Mouse (Mus musculus): Measurements from ENCODE around the gene Rere. TPM values are rescaled to one million over a fixed set of nuclear protein-coding genes. Genes with fewer than 3 reads are reported as not detected.

Gene Rere
- total RNA-seq, 1 experiment from 2014 or later = 177 TPM

DNA sequence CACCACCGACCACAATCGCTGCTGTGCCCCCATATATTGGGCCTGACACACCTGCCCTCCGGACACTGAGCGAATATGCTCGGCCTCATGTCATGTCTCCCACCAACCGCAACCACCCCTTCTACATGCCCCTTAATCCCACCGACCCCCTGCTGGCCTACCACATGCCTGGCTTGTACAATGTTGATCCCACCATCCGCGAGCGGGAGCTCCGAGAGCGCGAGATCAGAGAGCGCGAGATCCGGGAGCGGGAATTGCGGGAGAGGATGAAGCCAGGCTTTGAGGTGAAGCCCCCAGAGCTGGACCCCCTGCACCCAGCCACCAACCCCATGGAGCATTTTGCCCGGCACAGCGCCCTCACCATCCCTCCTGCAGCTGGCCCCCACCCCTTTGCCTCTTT lies 335.4 kb downstream of the Rere start:
- no peak for DNase-seq

DNA sequence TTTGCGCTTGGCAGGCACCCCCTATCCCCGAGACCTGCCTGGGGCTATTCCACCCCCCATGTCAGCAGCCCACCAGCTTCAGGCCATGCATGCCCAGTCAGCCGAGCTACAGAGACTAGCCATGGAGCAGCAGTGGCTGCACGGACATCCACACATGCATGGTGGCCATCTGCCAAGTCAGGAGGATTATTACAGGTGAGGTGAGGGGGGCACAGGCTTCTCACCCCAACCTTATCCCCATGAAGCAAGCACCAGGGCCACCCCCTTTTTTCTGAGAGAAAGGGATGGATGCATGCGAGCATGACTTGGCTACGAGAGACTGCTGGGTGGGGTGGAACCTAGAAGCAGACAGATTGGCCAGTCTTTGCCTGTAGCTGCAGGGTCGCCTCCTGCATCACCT lies 337.6 kb downstream of the Rere start:
- DNase-seq = no peak

DNA sequence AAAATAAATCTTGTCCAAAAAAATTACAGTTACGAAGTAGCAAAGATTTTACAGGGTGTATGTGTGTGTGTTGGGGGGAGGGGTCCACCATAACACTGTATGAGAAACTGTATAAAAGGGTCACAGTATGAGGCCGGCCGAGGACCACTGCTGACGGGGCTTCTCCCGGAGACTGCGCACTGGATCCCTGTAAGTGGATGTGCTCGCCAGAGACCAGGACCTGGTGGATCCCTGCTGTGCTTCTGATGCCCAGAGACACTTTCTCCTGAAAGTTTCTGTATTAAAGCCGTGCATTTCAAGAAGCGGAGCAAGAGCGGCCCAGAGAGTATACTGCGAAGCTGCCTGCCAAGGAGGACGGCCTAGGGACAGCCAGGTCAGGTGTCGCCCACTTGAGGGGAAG lies 341.2 kb downstream of the Rere start:
- DNase-seq = no peak

DNA sequence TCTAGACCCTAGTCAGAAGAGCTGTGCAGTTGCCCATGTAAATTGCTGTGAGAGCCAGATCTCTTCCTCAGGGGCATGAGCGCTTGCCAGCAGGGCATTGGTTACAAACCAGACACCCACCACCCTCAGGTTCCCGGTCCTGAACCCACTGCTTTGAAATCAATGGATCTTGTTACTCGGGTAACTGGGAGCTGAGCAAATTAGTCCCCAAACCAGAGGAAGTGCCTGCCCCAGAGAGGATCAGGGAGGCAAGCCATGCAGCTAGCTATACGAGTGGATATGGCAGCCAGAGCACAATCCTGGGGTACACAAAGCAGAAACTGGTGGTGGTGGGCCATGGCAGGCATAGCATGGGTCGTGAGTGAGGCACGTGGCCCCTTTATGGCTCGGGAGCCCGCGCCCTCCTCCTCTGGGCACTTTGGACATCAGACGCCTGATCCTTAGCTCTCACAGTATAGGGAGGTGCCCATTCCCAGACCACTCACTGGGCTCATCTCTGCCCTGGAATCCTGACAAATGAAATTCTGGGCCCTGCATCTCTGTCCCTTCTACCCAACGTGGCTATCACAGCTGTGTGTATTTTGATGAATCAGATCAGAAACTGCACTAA lies 342.9 kb downstream of the Rere start:
- no peak for DNase-seq

DNA sequence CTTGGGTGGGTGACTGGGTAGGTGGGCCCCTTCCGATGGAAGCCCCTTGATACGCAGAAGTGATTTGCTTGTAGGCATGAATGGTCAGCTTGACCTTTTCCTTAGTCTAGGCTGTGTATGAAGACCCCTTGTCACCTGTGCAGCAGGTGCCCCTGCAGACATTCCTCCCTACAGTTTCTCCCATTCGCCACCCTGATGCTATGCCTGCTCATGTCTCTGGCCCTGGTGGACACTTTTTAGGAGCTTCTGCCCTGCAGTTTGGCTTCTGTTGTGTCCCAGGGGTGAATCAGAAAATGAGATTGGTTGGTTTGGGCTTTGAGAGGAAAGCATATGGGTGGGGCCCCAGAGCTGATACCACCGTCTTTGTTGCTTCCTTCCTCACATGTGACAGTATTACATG lies 343.5 kb downstream of the Rere start:
- no peak for DNase-seq

DNA sequence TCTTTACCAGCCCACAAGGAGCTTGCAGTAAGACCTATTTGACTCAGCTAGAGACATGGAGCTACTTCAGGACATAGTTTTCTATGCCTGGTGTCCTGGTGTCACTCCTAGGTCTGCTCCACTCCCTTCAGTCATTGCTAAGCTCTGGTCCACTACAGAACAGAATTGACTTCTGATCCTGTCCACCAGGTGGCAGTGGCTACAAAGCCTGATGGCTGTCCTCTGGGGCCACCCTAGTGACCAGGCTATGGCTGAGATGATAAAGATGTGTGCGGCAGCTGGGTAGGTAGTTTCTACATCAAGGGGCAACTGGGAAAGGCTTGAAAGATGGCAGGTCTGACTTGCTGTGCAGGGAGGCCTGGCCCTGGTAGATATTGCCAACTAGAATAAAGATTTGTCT lies 344.0 kb downstream of the Rere start:
- peak; percentile 69 for DNase-seq

DNA sequence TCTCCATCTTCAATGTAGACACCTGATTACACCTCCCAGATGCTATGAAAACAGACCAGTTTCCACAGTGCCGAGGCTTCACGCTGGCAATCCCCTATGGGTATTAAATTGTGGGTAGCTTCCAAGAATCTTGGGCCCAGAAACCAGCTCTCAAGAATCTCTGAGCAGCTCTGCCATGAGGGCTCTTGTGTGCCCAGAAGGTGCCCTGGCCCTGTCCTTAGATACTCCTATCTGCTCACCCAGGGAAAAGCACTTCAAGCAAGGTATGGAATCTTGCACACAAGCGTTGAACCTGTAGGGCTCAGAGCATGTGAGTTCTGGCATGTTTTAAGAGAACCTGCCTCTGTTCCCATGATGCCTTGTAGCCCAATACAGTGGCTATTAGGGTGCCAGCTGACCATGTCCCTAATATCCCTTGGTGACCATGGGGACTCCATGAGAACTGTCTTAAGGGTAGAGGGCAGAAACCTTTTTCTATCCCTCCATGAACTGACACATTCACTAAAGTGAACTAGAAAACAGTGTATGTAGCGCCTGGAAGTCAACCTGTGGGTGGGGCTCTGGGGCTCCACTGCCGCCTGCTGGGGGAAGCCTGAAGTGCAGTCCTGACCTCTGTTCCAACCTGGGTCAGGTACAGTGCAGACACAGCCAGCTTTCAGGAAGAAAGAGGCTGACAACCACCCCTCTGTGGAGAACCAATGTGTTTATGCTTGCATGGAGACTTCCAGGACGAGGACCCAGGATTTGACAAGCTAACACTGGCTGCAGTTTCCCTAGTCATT lies 344.7 kb downstream of the Rere start:
- DNase-seq = peak; percentile 71

DNA sequence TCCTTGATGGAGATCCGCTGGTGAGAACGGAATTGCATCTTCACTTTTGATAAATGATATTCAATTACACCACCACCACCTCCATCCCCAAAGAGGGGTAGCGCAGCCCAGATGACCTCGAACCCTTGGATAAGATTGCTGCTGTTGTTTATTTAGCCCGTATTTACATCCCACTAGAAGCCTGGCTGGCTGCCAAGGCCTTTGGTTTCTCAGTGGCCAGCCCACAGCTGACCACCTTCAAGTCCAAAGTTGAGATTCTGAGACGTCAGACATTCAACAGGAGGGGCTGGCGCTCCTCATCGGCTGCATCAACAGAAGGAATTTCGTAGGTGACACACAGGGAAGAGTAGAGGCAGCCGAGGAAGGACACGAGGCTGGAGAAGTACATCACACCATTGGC lies 347.8 kb downstream of the Rere start:
- DNase-seq = no peak

DNA sequence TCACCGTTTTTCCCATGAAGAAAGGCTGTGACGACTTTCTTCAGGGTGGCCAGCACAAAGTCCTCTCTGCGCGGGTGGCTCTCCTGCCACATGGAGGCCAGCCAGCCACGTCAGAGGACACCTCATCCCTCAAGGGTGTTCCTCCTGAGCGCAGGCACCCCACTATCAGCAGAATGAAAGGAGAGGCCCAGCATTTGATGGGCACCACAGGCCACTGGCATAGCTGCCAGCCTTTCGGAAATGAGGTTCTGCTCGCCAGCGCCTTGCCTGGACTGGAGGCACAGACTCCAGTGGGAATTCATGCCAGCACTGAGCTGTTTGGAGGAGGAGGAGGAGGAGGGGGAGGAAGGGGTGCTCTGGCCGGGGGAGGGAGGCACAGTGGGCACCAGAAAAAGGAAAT lies 354.1 kb downstream of the Rere start:
- no peak for DNase-seq

DNA sequence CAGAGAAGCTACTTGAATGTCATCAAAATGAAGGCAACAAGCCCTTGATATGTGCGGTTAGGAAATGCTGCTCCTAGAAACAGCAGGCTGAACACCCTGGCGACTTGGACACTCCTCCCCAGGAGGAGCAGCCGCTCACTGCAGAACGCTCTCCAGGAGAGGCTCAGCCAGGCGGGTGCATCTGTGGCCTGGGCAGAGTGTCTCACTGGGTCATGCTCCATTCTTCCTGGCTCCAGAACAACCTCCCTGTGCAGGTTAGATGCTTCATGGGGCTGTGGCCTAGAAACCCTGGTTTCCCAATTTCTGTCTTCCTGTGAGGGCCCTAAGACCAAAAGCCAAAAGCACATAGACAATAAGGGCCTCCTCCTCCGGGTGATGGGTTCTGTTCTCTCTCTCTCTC lies 355.2 kb downstream of the Rere start:
- DNase-seq = no peak

DNA sequence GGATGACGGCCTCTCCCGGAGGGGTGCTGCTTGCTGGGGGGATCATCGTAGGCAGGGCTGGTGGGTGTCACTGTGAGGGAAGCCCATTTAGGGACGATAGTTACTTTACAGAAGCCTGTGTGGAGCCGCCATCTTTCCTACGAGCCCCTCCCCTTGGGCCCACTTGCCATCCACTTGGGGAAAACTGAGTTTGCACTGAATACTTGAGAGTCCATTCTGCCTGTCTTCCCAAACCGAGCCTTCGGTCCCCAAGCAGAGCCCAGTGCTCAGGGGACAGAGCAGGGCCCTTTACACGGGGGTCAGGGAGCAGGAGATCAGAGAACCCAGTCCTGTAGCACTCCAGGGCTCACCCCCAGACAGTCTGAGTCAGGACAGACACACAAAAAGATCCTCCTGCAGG lies 362.9 kb downstream of the Rere start:
- DNase-seq = no peak

DNA sequence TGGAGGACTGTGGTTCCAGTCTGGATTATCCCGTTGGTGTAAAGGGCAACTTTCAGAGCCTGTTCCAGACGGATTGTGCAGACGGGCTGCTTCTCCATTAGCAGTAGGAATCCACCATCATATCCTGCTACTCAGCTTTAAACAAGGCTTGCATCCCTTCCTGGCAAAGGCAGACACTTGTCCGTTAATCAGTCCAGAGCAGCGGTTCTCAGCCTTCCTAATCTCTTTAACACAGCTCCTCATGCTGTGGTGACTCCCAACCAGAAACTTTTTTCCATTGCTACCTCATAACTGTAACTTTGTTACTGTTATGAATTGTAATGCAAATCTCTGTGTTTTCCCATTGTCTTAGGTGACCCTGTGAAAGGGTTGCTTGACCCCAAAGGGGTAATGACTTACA lies 367.9 kb downstream of the Rere start:
- no peak for DNase-seq

DNA sequence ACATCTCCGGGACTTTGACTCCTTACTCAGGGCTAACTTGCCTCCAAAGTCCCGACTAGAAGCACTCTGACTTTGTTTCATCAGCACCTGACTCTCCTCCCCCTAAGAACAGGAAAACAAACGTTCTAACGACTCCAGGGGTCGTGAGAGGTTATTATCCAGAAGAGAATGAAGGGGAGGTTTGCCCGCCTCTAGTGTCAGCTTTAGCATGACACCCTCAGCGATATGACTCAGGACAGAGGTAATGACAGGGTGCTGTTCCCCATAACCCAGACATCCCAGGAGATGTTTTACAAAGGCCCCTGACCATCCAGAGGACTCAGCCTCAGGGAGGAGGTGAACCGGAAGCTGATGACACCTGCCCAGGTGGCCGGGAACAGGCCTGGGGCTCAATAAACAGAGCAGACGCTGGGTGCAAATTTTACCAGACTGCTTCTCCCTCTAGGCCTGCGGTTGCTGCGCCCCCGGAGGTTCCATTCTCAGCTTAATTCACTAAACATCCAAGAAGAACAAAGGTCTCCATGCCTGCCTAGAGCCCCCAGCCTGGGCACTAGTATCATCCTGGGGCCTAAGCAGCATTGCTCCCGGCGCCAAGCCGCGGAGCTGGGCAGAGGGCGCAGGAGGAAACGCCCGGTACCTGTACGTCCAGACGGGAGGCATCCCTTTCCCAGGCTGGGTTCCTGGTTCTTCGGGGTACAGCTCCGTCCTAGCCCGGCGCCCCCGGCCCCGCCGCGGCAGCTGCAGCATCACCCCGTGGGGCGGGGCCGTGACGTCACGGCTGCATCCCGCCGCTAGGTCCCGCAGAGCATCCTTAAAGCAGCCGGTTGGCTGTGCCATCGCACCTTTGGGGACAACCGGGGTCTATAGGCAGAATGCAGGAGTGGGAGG lies 370.2 kb downstream of the Rere start, which contains the start of gene Slc45a1:
Gene Slc45a1 (minus strand): TSS at position 785 of the 888 bp plus-strand sequence.
- no peak for DNase-seq

DNA sequence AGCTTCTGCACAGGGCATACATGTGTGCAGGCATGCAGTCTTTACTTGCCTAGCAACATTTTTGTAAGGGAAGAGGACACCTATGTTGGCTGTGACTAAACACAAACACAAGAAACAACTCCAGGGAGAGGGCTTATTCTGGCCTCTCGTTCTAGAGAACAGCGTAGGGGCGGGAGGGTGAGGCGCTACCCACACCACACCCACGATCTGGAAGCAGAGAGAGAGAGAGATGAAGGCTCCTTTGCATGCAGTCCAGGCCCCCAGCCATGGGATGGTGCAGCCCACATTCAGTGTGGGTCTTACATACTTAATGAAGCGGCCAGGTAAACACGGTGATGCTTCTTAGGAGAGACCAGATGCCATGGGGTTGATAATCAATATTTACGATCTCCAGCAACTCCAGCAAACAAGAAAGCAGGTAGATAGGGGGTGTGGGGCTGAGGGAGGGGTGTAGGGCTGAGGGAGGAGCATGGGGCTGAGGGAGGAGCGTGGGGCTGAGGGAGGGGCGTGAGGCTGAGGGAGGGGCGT lies 371.7 kb downstream of the Rere start:
- no peak for DNase-seq

DNA sequence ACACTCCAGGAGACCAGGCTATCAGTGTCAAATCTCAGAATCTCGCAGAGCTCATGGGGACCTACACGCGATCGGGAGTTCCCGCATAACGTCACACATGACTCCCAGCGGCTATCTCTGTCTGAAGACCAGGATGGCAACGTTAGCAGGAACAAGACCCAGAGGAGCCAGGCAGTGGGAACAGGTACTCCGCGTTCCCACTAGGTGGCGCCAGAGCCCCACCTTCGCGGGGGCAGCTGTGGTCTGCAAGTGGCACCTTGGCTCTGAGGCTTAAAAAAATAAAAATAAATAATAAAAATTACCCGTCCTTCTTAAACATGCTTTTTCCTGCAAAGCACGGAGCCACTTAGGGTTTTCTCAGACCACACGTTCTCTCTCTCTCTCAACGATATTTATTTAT lies 374.5 kb downstream of the Rere start:
- peak; percentile 89 for DNase-seq

DNA sequence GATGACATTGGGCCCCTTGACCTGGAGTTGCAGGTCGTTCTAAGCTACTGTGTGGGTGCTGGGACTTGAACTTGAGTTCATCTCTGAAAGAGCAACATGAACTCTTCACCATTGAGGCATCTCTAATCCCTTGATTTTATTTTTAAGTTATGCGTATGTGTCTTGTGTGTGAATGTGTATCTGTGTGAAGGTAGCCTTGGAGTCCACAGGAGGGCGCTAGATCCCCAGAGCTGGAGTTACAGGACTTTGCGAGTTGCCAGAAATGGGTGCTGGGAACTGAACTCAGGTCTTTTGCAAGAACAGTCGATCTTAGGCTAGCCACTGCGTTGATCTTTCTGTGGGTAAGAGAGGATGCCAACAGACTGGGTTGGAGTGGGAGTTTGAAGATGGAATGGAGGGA lies 375.1 kb downstream of the Rere start:
- peak; percentile 18 for DNase-seq

DNA sequence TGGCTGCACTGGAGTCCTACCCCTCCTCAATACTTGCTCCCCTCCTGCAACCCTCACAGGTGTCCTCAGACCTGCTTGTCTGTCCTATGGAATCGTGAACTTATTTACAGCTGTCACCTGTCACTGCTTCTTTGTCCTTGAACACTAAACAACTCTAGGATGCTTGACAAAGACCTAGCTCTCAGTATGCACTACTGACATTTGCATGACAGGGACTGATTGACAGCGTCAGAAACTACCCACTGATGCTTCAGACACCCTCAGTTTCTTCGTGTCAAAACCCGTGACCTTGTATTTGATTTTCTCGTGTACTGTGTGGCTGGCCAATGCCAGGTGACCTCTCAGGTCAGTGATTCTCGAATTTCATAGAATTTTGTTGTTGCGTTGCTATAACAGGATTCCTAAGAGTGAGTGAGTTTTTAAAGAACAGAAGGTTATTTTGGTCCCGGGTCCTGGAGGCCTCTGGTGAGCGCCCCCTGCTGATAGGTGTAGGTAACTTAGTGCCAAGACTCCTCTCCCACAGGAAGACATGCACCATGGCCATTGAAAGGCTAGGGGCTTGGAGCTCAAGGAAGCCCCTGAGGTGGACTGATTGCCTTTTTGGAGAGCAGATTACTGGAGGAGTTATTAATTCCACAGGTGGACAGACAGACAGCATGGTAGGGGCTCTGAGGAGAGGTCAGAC lies 378.6 kb downstream of the Rere start:
- peak; percentile 34 for DNase-seq

DNA sequence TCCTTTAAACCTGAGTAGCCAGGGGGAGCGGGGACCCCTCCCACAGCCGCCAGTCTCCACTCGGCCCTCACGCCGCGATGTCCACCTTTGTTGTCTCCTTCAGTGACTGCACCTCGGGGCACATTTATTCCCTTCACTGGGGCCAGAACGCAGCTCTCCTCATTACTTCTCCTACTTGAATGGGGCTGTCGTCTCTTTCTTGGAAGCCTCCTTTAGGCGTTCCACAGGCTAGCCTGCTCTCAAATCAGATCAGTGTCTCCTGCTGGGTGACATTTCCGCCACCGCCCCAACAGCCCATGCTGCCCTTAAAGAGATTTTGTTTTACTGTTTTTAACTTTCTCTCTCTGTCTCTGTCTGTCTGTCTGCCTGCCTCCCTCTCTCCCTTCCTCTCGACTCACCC lies 380.4 kb downstream of the Rere start:
- no peak for DNase-seq

DNA sequence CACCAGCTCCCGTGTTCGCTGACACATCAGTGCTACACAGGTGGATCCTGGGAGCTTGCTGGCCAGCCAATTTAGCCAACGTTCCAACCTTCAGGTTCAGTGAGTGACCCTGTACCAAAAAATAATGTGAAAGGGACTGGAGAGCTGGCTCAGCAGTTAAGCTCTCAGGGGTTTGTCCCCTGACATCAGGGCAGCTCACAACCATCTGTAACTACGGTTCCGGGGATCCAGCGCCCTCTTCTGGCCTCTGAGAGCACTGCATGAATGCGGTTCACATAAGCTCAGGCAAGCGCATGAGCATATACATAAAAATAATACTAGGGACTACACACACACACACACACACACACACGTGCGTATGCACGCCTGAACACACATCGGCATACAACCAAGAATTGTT lies 381.7 kb downstream of the Rere start:
- peak; percentile 35 for DNase-seq

DNA sequence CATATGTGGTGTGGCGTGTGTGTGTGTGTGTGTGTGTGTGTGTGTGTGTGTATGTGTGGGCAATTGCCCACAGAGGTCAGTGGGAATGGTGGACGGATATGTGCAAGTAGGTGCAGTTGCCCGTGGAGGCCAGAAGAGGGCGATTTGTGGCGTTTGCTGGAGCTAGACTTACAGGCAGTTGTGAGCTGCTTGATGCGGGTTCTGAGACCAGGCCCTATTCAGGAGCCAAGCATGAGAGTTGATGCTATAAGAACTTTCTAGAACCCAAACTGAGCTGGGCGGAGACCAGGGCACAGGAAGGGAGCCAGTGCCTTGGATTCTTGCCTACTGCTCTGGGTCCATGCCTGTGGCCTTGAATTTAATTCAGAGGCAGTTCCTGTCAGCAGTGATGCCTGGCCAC lies 383.3 kb downstream of the Rere start:
- peak; percentile 17 for DNase-seq

DNA sequence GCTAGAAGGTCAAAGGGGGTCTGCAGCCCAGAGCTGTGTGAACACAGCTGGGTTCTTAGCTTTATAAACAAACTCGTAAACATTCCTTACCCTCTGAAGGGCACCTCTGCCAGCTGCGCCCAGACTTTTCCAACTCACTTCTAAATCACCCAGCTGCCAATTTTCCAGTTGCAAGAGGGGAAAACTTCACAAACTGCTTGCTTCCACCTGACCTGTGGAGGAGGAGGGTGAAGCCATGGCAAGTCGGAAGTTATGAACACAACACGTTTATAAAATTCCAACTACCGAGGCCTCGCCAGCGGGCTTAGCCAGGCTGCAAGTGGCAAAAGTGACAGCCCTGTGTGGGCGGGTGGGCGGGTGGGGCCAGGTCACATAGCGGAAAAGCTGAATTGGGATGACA lies 384.4 kb downstream of the Rere start:
- no peak for DNase-seq

All from adrenal gland, postnatal 25 days (tissue).